Mouse (Mus musculus): Measurements from ENCODE around the gene Smg1.

Gene Smg1

DNA sequence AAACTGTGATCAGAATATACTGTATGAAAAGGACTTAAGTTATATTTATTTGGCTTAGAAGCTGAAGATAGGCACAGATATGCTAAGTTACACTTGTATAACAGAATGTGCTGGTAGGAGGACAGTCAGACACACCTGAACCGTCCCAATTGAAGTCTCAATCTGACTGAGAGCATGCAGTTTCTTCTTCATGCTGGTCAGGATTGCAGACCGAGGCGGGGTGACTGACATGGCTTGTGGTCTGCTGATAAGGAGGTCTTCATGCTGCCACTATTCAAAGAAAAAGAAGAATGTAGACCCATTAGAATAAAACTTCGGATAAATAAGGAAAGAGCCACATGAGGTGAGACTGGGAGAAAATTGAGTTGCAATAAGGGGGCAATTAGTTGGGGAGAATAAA lies 100.3 kb downstream of the Smg1 start:
- DNase-seq (ENCODE audit: low spot score): no peak

DNA sequence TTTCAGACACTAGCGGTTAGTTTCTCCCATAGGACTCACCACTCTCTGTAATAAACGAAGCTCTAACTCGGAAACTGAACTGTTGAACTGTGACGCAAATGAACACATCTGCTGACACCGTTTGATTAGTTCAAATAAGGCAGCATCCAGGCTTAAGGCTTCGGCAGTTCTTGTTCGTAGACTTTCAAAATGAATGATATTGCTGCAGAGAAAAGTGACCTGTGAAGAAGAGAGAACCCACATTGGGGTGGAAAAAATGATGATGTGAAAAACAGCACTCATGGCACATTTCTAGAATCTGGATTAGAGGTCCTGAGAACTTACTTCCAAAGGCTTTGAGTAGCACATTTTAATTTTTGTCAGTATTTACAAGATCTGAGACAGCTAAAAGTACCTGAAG lies 102.2 kb downstream of the Smg1 start:
- no peak for DNase-seq (ENCODE audit: low spot score)

DNA sequence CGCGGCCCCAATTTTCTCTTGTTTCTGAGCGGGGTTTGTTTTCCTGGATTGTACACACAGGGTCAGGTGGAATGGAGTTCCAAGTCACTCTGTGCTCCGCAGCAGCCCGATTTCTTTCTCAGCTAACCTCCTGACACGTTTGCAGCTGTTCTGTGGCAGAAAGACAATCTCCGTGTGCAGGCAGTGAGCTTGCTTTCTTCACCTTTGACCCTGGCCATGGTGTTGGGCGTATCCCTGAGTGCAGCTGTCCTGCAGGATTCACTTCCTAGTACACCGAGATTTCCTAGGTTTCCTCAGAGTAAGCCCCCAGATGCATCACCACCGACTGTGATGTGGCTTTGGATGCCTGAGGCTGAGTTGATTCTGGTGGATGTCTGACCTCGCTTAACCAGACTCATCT lies 108.3 kb downstream of the Smg1 start:
- no peak for DNase-seq (ENCODE audit: low spot score)

DNA sequence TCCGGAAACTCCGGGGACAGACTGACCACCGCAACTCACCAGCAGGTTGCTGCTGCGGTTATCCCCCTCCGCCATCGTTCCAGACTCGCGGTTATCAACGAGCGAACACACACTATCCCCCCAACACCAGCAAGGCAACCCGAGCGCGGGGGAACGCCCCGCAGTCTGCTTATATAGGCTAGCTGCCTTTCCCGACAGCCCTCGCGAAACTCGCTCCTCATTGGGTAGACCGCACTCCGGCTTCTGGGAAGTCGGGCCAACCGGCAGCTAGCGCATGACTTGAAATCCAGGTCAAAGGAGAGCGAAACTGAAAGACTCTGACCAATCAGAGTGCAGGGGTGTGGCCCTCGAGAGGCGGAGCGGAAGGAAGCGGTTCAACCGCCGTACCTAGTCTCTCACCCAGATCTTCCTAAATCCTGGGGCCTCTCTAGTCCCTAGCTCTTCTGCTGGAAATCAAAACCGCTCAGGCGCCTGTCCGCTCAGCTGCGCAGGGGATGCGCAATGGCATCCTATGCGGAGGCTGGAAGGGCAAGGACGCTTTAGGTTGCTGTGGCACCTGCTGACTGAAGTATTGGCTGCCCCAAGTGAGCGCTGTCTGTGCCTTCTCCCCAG lies 113.9 kb downstream of the Smg1 start, which contains the start of gene Arl6ip1:
Gene Arl6ip1, minus strand, starts transcription at position 233 of the 612 bp plus-strand sequence.
- peak; percentile 97 for DNase-seq (ENCODE audit: low spot score)

DNA sequence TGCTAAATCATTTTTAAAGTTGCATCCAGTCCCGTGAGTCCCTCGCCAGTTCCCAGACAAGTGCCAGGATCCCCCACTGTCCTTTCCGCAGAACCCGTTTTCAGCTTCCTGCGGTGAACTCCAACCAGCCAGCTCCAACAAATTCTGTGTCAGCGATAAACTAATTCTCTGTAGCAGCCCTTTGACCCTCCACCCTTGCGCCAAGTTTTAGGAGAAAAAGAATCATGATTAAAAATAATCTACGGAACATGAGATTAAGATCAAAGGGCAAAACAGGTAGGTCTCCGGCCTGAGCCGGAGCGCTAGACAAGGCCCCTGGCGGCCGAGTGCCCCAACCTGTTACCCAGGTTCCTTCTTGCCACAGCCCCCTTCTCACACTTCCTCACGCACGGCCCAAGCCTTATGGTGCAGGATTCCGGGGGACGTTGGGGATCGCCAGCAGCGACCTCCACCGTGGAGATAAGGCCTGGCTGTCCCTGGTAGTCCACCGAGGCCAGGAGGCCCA lies 114.5 kb downstream of the Smg1 start:
- peak; percentile 74 for DNase-seq (ENCODE audit: low spot score)

DNA sequence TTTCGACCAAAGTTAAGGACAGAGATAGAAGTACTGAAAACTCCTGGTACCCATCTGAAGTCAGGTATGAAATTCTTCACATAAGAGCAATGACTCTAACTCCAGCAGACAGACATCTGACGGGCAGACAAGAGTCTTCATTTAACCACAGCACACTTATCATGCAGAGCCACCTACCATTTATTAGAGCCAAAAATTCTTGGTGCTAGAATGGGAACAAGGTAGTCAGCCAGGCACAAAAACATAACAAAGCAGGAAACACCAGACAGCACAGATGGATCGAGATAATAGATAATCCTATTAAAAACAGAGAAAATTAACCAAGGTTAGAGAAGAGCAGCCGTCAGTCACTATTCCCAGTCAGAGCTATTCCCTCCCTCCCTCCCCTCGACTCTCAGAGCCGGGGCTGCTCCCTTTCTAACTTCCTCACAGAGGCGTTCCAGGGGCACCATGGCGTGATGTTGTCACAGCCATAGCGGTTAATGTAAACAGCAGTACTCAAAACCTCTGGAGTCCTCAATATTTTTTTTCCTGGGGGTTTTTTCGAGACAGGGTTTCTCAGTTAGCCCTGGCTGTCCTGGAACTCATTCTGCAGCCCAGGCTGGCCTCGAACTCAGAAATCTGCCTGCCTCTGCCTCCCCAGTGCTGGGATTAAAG lies 117.1 kb downstream of the Smg1 start:
- DNase-seq (ENCODE audit: low spot score): no peak

DNA sequence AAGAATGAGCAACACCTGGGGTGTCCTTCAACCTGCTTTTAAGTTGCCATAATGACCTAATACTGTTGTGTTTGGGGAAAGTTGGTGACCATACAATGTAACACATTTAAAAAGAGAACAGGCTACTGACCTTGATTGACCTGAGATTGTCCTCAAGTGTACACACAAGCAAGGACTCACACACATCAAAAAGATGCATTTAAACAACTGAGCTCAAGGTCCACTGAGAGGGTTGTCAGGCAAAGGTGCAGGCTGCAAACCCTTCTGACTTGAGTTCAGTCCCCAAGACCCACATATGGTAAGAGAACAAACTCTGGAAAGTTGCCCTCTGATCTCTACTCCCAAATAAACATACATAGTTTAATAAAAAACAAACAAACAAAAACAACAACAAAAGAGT lies 117.7 kb downstream of the Smg1 start:
- DNase-seq (ENCODE audit: low spot score): no peak

DNA sequence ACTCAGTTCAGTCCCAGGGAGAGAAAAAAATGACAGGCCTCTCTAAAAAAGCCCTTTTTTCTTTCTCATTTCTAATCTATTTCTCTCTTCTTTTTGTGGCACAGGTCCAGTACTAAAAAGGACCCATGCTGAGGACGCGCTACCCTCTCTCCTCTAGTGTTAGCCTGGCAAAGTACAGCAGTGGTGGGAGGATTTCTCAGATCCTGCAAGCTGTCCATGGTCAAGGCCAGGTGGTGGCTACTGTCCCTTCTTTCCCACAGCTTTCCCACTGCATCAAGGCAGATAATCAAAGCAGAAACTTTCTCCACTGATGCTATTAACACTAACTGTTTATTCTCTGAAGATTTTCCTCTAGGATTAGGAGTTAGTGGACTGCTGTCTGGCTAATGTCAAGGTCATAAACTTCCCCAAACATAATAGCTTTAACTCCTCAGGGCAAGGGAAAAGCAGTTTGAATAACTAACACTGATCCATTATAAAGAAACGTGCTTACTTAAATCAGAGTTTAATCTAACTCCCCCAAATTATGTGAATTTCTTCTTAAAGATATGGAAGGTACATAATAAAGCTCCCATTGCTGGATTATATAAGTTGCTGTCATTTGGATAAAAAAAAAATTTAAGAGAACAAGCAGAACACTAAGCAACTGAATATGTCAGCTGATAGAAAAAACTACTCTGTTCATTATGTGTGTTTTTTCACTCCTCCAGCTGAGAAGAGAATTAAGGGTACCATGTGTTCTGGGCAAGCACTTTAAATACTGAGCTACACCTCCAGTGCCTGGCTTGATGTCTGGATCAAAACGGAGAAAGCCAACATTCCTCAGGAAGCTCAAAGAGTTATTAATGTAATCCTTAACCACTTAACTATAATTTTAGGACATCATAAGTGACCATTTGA lies 119.7 kb downstream of the Smg1 start:
- DNase-seq (ENCODE audit: low spot score): no peak

DNA sequence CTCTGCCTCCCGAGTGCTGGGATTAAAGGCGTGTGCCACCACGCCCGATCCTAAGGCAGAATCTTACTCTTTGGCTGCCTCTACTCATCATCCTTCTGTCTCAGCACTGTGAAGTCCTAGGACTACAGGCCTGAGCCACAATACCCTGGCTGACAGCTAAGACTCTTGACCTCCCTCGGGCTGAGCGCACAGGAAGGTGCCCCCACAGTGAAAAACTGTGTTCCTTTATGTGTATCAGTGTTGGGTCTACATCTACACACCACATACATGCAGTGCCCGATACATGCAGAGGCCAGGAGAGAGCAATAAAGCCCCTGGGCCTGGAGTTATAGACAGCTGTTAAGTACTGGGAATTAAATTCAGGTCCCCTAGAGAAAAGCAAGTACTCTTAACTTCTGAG lies 121.2 kb downstream of the Smg1 start:
- DNase-seq (ENCODE audit: low spot score): no peak

DNA sequence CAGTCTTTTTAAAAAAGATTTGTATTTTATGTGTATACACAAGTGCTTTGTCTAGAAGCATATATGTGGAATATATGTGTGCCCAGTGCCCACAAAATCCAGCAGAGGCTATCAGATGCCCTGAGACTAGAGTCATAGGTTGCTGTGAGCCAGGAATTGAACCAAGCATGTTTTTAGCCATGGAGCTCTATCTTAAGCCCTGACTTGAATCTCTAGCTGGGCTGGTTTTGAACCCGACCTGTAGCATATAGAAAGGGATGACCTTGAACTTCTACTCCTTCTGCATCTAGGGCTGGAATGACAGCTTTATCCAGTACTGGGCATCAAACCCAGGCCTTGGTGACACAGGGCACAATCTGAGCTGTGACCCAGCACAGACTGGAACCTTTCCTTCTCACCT lies 122.8 kb downstream of the Smg1 start:
- no peak for DNase-seq (ENCODE audit: low spot score)

DNA sequence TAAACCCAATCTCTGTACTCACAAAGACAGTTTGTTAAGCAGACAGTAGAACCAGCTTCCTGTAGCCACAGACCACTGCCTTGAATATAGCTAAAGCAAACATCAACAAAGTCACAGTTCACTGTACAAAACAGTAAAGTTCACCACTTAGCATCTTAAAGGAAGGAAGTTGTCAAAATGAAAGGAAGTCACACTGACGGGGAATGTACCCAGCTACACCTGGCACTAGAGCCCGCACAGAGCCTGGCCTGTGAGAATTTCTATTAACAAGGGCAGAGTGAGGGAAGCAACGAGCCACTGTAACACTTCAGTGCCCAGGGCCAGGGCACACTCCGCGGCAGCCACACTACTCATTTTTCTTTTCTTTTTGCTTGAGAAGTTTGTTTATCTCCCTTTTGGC lies 123.5 kb downstream of the Smg1 start:
- DNase-seq (ENCODE audit: low spot score): no peak

DNA sequence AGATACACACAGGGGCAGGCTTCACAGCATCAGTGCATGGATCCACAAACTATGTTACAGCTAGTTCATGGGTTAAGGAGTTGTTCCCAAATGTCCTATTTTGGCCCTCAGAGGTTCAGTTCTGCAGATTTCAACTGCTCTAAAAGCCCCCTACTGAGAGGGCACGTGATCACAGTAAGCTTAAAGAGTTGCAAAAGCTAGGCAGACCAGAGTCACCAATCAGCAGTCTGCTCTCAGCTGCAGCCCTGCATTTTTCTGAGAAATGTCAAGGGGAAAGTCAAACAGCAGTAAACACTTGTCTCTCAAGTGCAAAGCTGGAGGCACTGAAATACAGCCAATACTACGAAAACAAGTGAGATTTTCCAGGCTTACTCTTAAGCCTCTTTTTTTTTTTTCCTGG lies 124.3 kb downstream of the Smg1 start:
- no peak for DNase-seq (ENCODE audit: low spot score)

DNA sequence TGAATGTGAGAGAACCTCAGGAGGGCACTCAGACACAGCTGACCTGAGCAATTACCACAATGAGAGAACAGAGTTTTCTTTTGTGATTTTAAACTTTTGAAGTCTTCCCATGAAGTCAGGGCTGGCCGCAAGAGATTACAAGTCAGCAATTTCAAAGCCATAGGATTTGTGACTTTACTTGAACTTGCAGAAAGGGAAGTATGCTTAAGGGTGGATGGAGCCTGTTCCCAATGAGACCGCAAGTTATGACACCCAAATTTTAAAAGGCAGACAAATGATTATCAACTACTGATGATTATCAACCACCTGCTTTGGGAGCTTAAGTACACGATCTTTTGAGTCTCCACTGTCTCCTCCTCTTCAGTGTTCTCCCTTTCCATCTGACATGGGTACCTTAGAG lies 125.0 kb downstream of the Smg1 start:
- no peak for DNase-seq (ENCODE audit: low spot score)

DNA sequence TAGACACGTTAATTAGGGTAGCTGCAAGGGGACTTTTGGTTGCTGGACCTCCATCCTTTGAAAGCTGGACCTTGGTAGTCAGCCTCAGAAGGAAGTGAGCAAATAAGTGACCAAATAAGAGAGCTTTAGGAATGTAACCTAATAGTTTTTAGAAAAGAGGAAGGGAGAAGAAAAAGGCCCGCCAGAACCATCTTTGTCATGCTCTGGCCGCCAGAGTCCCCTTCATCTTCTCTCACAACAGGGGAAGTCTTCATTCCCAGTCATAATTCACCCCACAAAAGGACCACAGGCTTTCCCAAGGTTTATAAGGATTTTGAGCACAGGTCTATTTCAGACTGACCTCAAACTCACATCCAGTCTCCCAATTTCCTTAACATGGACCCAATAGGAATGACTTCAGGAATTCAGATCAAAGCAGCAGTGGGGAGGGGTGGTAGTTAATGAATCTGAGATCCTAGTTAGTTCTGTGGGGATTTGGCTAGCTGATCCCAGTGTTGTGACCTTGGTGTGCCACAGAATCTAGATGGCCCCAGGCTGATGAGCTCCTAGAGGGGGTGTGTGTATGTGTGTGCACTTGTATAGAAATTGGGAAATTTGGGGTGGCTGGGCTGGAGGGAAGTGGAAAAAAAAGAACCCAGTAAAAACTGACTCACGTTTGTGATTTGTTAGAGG lies 125.8 kb downstream of the Smg1 start:
- no peak for DNase-seq (ENCODE audit: low spot score)

DNA sequence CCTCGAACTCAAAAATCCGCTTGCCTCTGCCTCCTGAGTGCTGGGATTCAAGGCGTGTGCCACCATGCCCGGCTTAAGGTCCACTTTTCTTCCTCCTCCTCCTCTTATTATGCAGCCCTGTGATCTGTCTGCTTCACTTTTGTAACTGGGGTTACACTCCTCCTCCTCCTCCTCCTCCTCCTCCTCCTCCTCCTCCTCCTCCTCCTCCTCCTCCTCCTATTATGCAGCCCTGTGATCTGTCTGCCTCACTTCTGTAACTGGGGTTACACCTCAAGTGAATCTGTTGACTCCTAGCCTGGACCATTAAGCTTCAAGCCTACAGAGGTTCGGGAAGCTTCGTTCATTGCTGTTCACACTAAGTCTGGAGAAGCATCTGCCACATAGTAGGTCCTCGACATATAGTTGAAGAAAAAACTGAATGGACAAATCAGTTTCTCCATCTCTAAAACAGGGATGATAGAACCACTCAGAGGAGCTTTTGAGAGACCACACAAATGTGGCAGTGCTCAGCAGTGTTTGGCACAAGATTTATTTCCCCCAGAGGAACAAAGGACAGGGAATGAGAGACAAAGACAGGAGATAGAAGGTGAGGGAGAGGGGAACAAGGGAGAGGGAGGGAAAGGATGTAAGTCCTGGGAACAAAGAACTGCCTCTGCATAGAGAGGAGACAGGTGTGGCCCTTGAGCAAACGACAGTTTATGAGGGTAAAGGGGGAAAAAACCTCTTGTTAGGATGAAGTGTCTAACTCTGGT lies 126.5 kb downstream of the Smg1 start:
- DNase-seq (ENCODE audit: low spot score): no peak

DNA sequence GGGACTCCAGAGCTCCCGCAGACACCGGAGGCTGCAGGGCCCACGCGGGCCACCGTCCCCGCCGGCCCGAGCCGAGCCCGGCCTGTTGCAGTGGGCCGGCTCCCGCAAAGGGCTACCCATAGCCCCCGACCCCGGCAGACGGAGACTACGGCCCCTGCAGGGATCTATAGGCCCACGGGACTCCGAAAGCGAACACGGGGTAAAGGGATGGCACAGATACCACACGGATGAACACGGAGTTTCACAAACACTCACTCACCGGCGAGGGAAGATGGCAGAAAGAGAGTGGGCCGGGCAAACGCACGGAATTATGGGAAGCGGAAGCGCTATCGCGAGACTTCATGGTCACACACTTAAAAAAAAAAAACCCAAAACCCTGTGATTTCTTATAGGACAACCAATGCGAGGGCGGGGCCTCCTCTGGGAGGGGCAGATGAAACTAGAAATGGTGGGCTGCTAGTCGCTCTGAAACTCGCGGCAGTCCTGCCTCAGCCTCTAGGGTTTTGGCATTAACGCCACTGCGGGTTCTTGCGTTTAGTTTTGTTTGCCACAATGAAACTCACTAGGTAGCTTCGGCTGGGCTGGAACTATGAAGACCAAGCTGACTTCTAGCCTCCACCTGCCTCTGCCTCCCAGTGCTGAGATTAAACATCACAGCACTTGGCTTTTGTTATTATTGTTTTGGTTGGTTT lies 127.4 kb downstream of the Smg1 start, which contains the start of gene Rps15a:
Gene Rps15a, minus strand, starts transcription at position 312 of the 692 bp plus-strand sequence.
- DNase-seq (ENCODE audit: low spot score): peak; percentile 96

DNA sequence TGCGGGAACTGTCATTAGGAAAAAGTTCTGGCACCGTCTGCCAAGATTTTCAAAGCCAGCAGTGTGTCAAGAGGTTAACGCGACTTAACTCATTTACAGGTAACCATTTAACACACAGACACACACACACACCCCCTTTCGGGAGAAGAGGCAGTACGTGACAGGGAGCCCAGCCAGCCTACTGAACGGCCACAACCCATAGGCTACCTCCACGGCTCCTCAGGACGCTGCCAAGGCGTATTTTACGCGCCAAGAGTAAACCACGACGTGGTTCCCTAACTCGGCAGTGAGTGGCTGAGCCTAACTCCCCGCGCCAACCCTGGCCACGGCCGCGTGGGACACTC lies 128.0 kb downstream of the Smg1 start:
- no peak for DNase-seq (ENCODE audit: low spot score)

DNA sequence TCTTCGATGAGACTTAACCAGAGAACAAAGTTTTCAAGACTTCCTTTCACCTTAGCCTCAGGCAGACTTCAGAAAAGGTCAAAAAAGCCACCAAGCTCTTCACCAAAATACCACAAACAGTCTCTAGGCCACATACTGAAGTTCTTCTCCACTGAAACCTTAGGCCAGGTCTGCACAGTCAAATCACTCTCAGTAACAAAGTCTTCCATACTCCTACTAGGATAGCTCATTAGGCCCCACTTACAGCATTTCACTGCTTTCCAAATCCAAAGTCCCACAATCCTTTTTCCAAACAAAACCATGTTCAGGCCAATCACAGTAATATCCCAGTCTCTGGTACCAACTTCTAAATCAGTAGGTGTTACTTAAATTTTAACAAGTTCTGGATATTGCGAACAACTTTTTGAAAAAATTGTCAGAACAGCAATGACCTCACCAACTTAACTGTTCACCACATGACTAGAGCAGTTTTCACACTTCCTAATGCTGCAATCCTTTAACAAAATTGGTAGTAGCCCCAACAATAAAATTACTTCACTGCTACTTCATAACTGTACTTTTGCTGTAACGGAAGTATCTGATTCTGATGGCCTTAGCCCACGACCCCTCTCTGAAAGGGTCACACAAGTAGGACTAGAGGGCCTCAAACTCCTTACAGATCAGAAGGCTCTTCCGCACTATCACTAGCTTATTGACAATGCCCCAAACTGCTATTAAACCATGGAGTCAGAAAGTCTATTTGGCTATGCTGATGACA lies 129.8 kb downstream of the Smg1 start:
- DNase-seq (ENCODE audit: low spot score): no peak

DNA sequence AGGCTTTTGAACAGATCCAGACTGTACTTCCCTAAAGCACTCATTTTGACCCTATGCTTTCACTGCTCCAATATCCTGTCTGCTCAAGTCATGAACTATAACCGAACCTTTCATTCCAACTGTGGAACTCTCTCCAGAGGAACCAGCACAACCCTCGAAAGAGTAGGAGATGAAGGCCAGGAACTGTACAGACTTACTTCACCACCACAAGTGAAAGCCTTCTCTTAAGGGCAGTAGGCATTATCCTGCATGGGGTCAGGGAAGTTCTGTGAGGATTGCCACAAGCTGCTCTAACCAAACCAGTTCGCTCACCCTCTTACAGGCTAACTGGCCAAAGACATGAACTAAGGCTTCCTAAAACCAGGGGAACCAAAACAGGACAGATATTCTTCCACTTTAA lies 132.3 kb downstream of the Smg1 start:
- DNase-seq (ENCODE audit: low spot score): no peak

DNA sequence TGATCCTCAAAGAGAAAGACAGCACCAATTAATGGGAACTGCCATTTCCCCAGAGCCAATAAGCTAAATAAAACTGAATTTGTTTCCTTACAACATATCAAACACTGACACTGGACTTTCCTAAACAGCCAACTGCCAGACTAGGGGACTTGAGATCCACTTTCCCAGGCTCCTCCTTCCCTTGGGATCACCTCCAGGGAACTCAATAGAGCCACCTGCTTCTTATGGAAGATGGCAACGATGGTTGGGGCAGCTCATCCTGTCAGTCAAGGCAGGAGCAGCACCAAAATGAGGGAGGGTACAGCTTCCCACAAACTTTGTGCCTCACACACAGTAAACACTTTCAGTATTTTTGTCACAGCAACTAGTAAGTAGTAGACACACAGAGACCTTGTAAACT lies 135.8 kb downstream of the Smg1 start:
- no peak for DNase-seq (ENCODE audit: low spot score)
